Mouse (Mus musculus) embryonic facial prominence, embryonic 15.5 days (tissue): ENCODE measurements around the gene 1600015I10Rik. TPM values are rescaled to one million over a fixed set of nuclear protein-coding genes. Genes with fewer than 3 reads are reported as not detected.
"Not testable (repeated sequence)": the region's sequence is repeated elsewhere in the genome, so short reads cannot be mapped to it uniquely, and the experiment has no call there.

ENCODE experiments used
- ATAC-seq: fragments of 200-750 bp; cut with Nextera tagmentation; 2 replicates; pipeline ENCODE4 v1.8.0; 2017; ENCODE audit warnings: low read depth, moderate TSS enrichment; ENCODE audit not compliant: insufficient number of reproducible peaks, low FRiP score, low TSS enrichment
- H3K27ac ChIP-seq: fragments of 300-500 bp; sonication (generic); replicated peaks from 2 replicates; pipeline ENCODE4 v1.5.1; 2015; ENCODE audit warnings: mild to moderate bottlenecking, inconsistent platforms
- H3K27me3 ChIP-seq: fragments of 300-500 bp; sonication (generic); 2 replicates; pipeline ENCODE4 v1.6.1; 2015; ENCODE audit warnings: inconsistent platforms
- H3K36me3 ChIP-seq: fragments of 300-500 bp; sonication (generic); 2 replicates; pipeline ENCODE4 v1.6.1; 2015; ENCODE audit warnings: mild to moderate bottlenecking, inconsistent platforms
- H3K4me1 ChIP-seq: fragments of 300-500 bp; sonication (generic); 2 replicates; pipeline ENCODE4 v1.6.1; 2015; ENCODE audit warnings: inconsistent platforms
- H3K4me2 ChIP-seq: fragments of 300-500 bp; sonication (generic); replicated peaks from 2 replicates; pipeline ENCODE4 v1.6.1; 2015; ENCODE audit warnings: mild to moderate bottlenecking, inconsistent platforms
- H3K4me3 ChIP-seq: fragments of 300-500 bp; sonication (generic); replicated peaks from 2 replicates; pipeline ENCODE4 v1.5.1; 2015; ENCODE audit warnings: mild to moderate bottlenecking, inconsistent platforms
- H3K9ac ChIP-seq: fragments of 300-500 bp; sonication (generic); 2 replicates; pipeline ENCODE4 v1.6.1; 2015; ENCODE audit warnings: inconsistent platforms
- H3K9me3 ChIP-seq: fragments of 300-500 bp; sonication (generic); replicated peaks from 2 replicates; pipeline ENCODE4 v1.6.1; 2016; ENCODE audit warnings: inconsistent platforms
- WGBS: fragments of 180-500 bp; shearing (Covaris S2); methylation state at CpG from one replicate; pipeline ENCODE4 v1.1.7; 2015; 5-methylcytosine and 5-hydroxymethylcytosine counted together
- polyA plus RNA-seq: library from polyadenylated mRNA; unstranded; fragments of >200 nt; fragmentation: Nextera tagmentation; extraction: Ambion mirVana; gene quantifications from 2 replicates; pipeline ENCODE4 v1.2.1, GENCODE M21; 2015

Gene 1600015I10Rik
- polyA plus RNA-seq, 1 experiment from 2014 or later = not detected

DNA sequence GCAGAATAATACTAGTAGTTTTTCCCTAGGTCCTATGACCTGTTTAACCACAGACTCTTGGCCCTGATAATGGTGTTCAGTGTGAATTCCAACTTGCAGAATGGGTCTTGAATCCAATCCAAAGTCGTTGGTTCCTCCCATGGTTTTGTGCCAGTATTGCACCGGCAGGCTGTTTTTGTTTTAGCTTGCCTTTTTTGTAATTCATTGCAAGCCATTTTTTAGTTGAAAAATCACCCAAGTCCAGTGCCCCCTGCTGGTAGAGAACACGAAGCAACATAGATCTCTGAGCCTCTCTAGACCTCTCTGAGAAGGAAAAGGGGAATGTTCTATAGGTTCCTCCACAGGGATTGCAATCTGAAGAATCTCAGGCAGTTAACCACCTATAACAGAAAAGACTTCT, 17.7 kb upstream of the 1600015I10Rik start:
- no peak overlapping the region for H3K9ac ChIP-seq
- H3K27me3 ChIP-seq = no peaks in the 10 kb centered on the region
- H3K36me3 ChIP-seq = no peaks in the 10 kb centered on the region
- no peak overlapping the region for H3K4me3 ChIP-seq
- ATAC-seq = no peak
- no peak overlapping the region for H3K4me2 ChIP-seq
- no peaks in the 10 kb centered on the region for H3K4me1 ChIP-seq
- 32% methylated on average over 3 of the region's 3 CpGs for WGBS
- no peaks in the 10 kb centered on the region for H3K9me3 ChIP-seq
- H3K27ac ChIP-seq = no peak overlapping the region

DNA sequence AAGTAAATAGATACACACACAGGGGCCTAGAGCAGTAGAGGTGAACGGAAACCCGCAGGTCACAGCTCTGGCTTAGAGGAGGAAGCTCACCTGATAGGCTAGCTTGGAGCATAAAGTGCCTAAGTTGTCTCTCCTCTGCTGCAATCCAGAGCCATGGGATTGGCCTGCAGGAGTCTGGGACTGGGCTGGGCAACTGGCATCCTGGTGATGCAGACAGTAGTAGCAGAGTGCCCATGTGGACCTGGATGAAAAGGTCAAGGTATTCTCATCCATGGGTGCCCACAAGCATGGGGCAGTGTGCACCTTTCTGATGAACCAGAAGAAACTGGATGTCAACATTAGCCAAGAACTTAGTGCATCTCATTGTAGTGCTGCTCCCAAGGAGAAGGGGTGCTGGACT, 16.1 kb upstream of the 1600015I10Rik start:
- no peaks in the 10 kb centered on the region for H3K9me3 ChIP-seq
- no peaks in the 10 kb centered on the region for H3K4me1 ChIP-seq
- H3K27ac ChIP-seq = no peak overlapping the region
- no peak overlapping the region for H3K9ac ChIP-seq
- no peaks in the 10 kb centered on the region for H3K27me3 ChIP-seq
- 90% methylated on average over 2 of the region's 2 CpGs for WGBS
- ATAC-seq = no peak
- H3K4me3 ChIP-seq = no peak overlapping the region
- no peak overlapping the region for H3K4me2 ChIP-seq
- H3K36me3 ChIP-seq = no peaks in the 10 kb centered on the region

DNA sequence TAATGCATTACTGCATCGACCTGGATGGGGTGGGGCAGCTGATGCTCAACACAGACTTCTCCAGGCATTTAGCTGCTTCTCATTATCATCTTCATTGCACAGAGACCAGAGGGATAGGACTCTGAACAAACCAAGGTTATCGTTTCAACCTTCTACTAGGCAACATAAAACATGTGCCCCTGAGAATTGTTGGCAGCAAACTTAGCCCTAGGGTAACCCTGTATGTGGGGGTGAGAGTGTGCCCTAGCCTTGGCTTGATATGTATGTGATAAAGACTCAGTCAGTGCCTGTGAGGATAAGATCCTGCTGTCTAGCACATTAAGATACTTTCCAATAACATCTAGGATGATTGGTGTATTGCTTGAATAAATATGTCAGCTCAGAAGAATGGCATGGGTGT, 19.9 kb downstream of the 1600015I10Rik start:
- H3K4me2 ChIP-seq = no peak overlapping the region
- WGBS = 52% methylated on average over 2 of the region's 2 CpGs
- 0 out of 2 replicates have a peak, but pooled peaks cover 3% of the 10 kb centered on the region for H3K9me3 ChIP-seq
- ATAC-seq = no peak
- no peak overlapping the region for H3K4me3 ChIP-seq
- H3K27ac ChIP-seq = no peak overlapping the region
- H3K9ac ChIP-seq = no peak overlapping the region
- H3K4me1 ChIP-seq = no peaks in the 10 kb centered on the region
- H3K36me3 ChIP-seq = no peaks in the 10 kb centered on the region
- H3K27me3 ChIP-seq = no peaks in the 10 kb centered on the region

DNA sequence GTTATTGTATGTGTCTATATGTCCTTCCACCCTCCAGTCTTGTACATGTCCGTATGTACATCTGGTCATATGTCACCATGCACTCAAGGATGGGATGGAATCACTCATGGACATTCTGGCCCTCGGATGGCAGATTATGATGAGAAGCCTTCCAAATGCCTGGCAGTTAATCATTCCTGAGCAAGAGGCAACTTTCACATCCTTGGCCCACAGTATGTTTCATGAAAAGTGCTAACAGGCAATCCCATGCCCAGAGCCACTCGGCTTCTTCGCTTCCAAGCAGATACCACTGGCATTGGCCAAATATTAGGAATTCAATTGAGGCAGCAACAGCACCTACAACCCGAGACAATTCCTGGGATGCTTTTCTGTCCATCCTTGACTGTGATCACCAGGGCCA, 21.0 kb downstream of the 1600015I10Rik start:
- H3K27ac ChIP-seq = no peak overlapping the region
- no peaks in the 10 kb centered on the region for H3K9me3 ChIP-seq
- 78% methylated on average over 5 of the region's 5 CpGs for WGBS
- H3K36me3 ChIP-seq = no peaks in the 10 kb centered on the region
- H3K4me3 ChIP-seq = no peak overlapping the region
- no peak for ATAC-seq
- H3K9ac ChIP-seq = no peak overlapping the region
- H3K27me3 ChIP-seq = no peaks in the 10 kb centered on the region
- no peak overlapping the region for H3K4me2 ChIP-seq
- no peaks in the 10 kb centered on the region for H3K4me1 ChIP-seq

DNA sequence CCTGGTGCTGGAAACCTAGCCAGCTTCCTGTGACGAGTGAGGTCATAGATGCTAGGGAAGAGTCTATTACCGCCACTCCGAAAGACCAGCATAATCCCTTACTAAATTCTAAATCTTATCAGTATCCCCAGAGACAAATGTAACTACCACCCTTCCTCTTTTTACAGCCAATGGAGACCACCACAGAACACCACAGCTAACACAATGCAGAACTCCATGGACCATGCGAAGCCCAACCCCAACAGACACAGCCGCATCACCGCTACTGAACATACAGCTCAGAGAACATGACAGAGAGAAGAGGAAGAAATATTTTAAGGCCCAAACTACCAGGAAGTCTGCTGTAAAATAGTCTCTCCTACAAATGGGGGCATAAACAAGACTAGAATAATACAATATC, 21.9 kb downstream of the 1600015I10Rik start:
- Histone ChIP-seq H3K9ac (no peak overlapping the region), H3K4me1 (no peaks in the 10 kb centered on the region), H3K27ac (no peak overlapping the region), H3K9me3 (no peaks in the 10 kb centered on the region), H3K4me3 (no peak overlapping the region), H3K27me3 (no peaks in the 10 kb centered on the region), H3K36me3 (no peaks in the 10 kb centered on the region), H3K4me2 (no peak overlapping the region)
- WGBS = 80% methylated on average over 6 of the region's 6 CpGs
- no peak for ATAC-seq

DNA sequence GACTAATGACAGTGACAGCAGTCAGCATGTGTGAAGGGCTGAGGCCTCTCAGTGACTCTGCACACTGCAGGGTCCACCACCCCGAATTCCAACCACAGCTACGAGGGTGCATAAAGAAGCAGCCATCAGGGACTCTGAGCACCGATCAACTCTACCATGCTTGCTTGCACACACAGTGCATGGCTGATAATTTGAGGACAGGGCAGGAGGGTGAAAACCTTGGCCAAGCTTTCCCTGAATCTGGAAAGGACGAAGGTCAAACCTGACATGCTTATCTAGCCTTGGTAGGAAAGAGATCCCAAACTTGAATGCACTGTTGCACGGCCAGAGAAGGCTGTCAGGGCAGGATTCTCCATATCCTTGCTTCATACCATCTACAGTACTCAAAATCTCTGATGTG, 23.5 kb downstream of the 1600015I10Rik start:
- H3K27me3 ChIP-seq = no peaks in the 10 kb centered on the region
- H3K9ac ChIP-seq = no peak overlapping the region
- H3K36me3 ChIP-seq = no peaks in the 10 kb centered on the region
- 87% methylated on average over 5 of the region's 5 CpGs for WGBS
- H3K4me3 ChIP-seq = no peak overlapping the region
- H3K27ac ChIP-seq = no peak overlapping the region
- H3K4me2 ChIP-seq = no peak overlapping the region
- ATAC-seq = no peak
- no peaks in the 10 kb centered on the region for H3K4me1 ChIP-seq
- no peaks in the 10 kb centered on the region for H3K9me3 ChIP-seq

DNA sequence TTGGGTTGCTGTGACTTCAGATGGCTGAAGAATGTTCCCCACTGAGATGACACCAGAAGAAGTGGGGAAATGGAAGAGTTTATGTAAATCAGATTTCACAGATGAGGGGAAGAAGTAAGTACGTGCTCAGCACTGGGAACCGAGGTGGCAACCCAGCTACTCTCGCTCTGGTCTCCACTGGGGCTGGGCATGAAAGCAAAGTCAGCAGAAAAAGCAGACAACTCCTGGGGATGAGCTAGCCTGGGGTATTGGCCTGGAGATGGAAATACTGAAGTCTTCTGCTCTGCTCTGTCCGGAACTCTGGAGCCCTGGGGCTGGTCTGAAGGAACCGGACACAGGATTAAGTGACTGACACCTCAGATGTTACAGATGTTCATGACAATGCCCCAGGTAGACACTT, 24.5 kb downstream of the 1600015I10Rik start:
- WGBS = 82% methylated on average over 5 of the region's 5 CpGs
- no peak overlapping the region for H3K4me3 ChIP-seq
- ATAC-seq = no peak
- H3K27me3 ChIP-seq = no peaks in the 10 kb centered on the region
- H3K9ac ChIP-seq = no peak overlapping the region
- no peaks in the 10 kb centered on the region for H3K36me3 ChIP-seq
- H3K4me1 ChIP-seq = no peaks in the 10 kb centered on the region
- no peak overlapping the region for H3K4me2 ChIP-seq
- no peaks in the 10 kb centered on the region for H3K9me3 ChIP-seq
- no peak overlapping the region for H3K27ac ChIP-seq

DNA sequence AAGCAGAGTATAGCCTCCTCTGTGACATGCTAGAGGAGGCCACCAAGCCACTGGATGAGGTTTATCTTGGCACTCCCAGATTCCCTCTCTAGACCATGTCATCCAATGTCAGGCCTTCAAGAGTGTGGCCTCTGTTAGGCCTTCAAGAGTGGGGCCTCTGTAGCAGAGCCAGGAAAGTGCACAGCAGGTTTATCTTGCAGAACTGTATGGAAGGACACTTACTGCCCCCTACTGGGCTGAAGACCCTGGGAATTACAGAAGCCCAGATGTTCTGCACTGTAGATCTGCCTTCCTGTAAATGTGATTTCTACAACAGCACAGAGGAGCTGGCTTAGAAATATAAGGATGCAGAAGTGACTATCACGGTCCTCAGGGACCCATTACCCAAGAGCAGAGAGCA, 25.3 kb downstream of the 1600015I10Rik start:
- no peak for ATAC-seq
- Histone ChIP-seq H3K36me3 (no peaks in the 10 kb centered on the region), H3K27me3 (no peaks in the 10 kb centered on the region), H3K27ac (no peak overlapping the region), H3K4me1 (no peaks in the 10 kb centered on the region), H3K4me3 (no peak overlapping the region), H3K9me3 (no peaks in the 10 kb centered on the region), H3K4me2 (no peak overlapping the region), H3K9ac (no peak overlapping the region)
- 54% methylated on average over 1 of the region's 1 CpGs for WGBS

DNA sequence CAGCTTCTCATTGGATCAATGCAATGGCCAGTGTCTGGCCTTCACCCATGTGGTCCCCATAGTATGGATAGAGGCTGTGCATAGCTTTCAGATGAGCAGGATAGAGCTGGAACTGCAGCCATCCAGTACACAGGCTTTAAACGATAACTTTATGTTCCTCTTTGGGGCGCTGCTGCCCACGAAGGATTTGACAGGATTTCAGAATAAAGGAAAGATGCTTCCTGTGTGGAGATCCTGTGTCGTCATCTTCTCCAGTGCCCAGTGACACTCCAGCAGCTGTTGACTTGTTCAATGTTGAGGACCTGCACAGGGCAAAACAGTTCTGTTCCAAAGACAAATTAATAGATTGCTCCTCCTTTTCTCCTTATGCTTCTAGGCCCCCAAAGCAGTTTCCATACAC, 27.1 kb downstream of the 1600015I10Rik start:
- Histone ChIP-seq H3K36me3 (no peaks in the 10 kb centered on the region), H3K9ac (no peak overlapping the region), H3K4me1 (no peaks in the 10 kb centered on the region), H3K4me3 (no peak overlapping the region), H3K9me3 (no peaks in the 10 kb centered on the region), H3K27ac (no peak overlapping the region), H3K4me2 (no peak overlapping the region), H3K27me3 (no peaks in the 10 kb centered on the region)
- 83% methylated on average over 4 of the region's 4 CpGs for WGBS
- no peak for ATAC-seq

DNA sequence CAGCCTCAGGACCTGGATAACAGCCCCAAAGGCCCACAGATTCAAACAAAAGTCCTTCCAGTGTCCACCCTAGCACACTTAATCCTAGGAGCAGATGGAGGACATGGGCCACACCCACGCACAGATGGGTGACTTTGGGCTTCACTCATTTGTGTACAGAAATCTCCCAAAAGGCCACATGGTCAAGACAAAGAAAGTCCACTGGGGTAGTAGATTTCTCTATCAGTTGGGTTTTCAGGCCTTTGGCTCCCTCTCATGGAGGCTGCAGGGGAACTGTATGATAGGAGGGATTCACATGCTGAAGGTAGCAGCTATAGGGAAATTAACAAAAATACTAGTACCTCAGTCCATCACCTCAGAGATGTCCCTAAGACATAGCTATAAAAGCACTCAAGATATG, 28.4 kb downstream of the 1600015I10Rik start:
- Histone ChIP-seq H3K4me3 (no peak overlapping the region), H3K4me2 (no peak overlapping the region), H3K4me1 (no peaks in the 10 kb centered on the region), H3K9ac (no peak overlapping the region), H3K9me3 (no peaks in the 10 kb centered on the region), H3K27me3 (0 out of 2 replicates have a peak, but pooled peaks cover 4% of the 10 kb centered on the region), H3K27ac (no peak overlapping the region), H3K36me3 (no peaks in the 10 kb centered on the region)
- WGBS = 59% methylated on average over 1 of the region's 1 CpGs
- no peak for ATAC-seq

DNA sequence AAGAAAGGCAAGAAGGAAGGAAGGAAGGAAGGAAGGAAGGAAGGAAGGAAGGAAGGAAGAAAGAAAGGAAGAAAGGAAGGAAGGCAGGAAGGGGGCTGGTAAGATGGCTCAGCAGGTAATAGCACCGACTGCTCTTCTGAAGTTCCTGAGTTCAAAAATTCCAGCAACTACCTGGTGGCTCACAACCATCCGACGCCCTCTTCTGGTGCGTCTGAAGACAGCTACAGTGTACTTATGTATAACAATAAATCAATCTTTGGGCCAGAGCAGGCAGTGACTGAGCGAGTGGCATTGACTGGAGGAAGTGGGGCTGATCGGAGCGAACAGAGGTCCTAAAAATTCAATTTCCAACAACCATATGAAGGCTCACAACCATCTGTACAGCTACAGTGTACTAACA, 29.5 kb downstream of the 1600015I10Rik start:
- H3K9ac ChIP-seq, H3K4me1 ChIP-seq, H3K4me2 ChIP-seq, H3K27me3 ChIP-seq, H3K27ac ChIP-seq, ATAC-seq, H3K9me3 ChIP-seq, H3K36me3 ChIP-seq, H3K4me3 ChIP-seq: not testable (repeated sequence)
- 28% methylated on average over 7 of the region's 7 CpGs for WGBS

DNA sequence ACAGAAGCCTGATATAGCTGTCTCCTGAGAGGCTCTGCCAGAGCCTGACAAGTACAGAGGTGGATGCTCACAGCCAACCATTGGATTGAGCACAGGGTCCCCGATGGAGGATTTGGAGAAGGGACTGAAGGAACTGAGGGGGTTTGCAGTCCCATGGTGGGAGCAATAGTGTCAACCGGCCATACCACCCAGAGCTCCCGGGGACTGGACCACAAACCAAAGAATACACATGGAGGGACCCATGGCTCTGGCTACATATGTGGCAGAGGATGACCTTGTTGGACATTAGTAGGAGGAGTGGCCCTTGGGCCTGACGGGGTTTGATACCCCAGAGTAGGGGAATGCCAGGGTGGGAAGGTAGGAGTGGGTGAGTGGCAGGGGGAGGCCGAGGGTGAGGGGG, 37.0 kb downstream of the 1600015I10Rik start:
- H3K4me3 ChIP-seq, H3K9ac ChIP-seq, H3K9me3 ChIP-seq, H3K27me3 ChIP-seq, H3K36me3 ChIP-seq, H3K27ac ChIP-seq, ATAC-seq, H3K4me2 ChIP-seq, H3K4me1 ChIP-seq: not testable (repeated sequence)
- WGBS = 85% methylated on average over 5 of the region's 5 CpGs
